Mouse (Mus musculus): ENCODE results near the gene March1. TPM values are rescaled to one million over a fixed set of nuclear protein-coding genes. Genes with fewer than 3 reads are reported as not detected.
"Not testable (repeated sequence)": the region's sequence is repeated elsewhere in the genome, so short reads cannot be mapped to it uniquely, and the experiment has no call there.

The March1 gene
- total RNA-seq, 4 experiments from 2014 or later = 0.81 to 1.5 (median 0.89) TPM

DNA sequence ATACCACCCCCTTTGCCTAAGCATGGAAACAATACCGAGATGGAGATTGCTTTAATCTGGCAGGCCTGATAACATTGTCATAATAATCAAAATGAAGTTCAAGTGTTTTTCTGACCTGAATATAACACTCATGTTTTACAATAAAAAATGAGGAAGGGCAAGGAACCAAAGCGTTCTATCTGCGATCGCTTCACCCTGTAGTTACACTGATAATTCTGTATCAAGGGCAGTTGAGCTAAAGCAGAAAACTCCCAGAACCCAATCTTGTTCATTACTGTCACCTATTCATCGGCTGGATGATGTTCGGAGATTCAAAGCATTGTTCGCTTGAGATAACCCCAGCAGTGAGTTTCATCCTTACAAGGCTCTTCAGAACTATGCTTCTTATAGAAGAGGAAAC is 700.1 kb downstream of the March1 start:
- DNase-seq (ENCODE audit: low spot score) = no peak

DNA sequence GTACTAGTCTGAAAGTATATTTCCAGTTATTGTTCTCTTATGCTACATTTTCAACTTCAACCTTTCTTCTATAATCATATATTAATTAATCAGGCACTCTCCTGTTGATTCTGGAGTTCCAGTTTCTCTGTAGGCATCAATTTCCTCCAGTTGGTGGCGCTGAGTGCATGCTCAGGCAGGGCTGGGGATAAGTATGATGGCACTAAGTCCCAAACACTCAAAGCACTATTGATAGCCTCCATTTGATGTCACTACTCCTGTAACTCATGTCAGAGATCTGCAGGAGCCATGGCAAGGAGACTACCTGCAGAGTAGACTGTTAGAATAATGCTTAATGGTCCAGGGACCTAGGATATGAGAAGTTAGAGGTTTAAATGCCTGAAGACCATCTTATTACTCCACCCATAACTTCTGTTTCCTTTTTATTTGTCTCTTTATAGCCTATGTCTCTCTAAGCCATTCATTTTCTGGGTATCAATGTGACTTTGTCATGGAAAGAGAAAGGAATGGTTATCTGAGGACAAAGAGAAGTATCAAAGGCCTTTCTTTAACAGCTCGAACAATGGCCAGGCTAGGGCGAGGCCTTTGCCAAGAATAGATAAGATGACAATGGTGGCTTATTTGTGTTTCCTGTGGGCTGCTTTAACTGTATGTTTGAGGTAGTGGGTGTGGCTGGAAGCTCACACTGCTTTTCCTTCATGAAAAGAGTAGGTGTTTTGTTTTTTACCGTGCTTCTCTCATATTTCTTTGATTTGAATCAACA is 705.5 kb downstream of the March1 start:
- DNase-seq (ENCODE audit: low spot score) = peak; percentile 8

DNA sequence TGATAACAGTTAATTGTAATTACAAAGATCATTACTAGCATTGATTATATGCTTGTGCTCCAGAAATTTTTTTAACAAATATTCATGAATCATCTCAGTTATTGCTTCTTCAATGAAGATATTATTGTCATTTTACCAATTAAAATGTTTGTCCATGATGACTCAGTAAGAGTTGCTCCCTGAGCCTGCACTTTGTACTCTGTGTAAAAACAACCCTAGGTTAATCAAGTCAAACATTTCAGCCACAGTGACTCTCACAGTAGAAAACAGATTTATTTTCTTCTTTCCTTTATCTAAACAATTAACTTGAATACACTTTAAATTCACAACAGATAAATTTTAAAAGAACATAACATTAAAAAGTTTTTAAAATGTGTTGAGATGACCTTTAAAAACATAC is 708.7 kb downstream of the March1 start:
- no peak for DNase-seq (ENCODE audit: low spot score)

DNA sequence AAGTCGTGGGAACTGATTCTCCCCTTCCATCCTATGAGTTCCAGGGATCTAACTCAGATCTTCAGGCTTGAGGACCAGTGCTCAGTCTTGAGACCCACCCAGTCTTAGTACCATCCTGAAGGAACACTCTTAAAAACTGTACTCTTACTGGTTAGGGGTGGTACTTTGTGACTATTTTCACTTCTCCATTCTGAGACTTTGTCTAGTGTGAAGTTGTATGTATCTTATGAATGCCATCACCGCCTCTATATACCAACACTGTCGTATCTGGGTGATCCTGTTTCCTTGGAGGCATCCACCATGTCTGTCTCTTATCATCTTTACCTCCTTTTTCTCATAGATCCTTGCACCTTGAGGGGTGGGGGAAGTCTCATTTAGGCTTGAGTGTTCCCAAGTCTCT is 714.5 kb downstream of the March1 start:
- DNase-seq (ENCODE audit: low spot score) = no peak

DNA sequence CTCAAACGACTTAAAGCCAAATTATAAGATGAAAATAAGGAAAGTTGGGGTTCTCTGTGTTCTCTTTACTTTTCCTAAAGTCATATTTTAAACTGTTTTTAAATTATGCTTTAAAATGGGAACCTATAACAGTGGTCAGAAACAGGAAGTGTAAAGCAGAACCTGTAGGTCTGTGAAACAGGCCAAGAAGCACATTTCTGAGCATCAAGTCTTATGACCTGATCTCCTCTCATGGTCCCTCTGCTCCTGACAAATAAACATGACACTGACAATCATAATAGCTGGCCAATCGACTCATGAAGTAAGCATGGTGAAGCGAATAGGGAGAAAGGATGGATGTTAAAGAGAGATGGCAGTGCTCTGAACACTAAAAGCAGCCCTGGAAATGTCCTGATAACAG is 716.6 kb downstream of the March1 start:
- DNase-seq (ENCODE audit: low spot score) = no peak

DNA sequence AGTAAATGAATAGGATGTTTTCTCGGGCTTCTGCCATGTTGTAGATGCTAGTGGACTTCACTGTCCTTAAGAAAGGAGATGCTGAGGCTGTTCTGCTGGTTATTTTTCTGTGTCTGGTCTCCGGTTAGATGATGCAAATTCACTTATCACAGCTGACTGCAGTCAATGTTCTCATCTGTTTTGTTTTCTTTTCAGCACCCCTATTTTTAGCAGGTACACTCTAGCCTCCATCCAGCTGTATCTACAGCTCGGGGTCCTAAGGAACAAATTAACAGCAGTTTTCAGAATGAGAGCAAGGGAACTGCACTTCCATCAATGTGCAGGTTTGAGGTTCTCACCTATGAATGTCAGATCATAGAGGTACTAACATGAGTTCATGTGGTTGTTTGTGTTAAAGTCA is 721.9 kb downstream of the March1 start:
- no peak for DNase-seq (ENCODE audit: low spot score)

DNA sequence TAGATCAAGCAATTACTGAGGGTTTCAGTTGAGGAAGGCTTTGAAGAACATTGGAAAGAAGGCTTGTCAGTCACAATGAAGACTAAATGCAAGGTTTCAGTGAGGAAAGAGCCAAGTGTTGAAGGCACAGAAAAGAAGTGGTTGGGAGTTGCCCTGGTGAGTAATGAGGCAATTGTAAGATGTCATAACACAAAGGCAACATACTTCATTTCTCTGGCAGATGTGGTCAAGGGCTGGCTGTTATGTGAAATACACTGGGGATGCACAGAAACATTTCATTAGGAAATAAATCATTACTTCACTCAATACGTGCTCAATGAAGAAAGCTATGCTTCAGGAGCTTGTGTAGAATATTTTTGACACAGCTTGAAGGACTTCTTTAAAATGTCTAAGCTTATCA is 725.2 kb downstream of the March1 start:
- no peak for DNase-seq (ENCODE audit: low spot score)

DNA sequence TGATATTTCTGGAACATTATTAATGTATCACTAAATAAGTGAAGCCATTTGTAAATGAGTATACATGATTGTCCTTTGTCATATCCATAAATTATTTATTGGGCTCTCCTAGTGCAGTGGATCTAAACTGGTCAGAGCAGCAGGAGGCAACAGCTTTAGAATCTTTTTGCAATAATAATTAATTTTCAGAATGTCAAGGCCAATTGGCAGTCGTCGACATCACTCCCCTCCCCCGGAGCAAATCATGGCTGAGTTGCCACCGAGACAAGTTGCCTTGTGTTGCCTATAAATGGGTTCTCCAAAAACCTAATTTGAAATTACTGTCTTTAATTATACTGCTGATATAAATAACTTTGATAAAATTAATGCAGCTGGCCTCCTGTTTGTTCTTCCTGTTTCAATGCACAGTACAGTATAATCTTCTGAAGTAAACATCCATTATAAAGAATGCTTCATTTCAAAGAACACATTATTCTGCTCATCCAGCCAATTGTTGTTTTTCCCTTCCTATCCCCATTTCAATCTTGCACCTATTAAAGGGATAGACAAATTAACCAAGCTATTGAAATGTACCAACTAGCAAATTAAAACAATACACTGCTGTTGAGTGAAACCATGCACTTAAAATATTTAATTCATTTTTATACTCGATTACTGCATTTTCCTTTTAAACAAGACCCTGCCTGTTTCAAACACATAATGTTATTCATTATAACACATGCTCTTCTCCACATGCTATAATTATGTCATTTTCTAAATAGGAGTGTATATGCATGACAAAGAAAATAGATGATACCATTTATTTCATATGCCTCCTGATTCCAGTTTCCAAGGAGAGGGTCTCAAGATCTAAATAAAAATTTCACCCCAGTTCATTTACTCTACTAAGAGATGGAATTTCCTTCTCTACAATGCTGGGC is 745.4 kb downstream of the March1 start:
- DNase-seq (ENCODE audit: low spot score) = no peak

DNA sequence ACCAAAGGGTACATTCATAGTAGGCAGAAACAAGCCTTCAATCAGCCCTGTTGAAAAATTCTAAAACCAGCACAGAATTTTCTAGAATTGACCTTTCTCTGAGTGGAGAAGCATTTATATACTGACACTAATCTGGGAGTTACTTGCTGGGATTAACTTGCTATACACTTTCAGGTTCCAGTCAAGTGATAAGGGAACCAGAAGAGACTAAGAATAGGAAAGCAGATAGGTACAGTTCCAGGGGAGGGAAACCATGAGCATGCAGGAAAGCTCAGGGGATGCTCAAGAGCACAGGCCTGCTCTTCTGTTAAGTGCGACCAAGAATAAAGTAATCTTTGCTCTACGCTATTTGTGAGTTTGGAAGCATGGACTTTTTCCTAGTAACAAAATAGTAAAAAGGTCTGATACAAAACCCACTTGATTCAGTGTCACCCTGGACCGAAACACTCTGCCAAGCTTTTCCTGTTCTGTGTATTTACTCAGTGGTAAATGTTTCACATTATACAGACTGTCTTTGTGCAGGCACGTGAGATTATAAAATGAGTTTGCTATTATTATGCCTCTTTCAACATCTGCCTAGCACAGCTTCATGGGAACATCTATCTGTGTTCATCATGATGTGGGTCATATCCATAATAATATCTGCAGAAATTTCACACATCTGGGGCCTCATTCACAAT is 766.1 kb downstream of the March1 start:
- no peak for DNase-seq (ENCODE audit: low spot score)

DNA sequence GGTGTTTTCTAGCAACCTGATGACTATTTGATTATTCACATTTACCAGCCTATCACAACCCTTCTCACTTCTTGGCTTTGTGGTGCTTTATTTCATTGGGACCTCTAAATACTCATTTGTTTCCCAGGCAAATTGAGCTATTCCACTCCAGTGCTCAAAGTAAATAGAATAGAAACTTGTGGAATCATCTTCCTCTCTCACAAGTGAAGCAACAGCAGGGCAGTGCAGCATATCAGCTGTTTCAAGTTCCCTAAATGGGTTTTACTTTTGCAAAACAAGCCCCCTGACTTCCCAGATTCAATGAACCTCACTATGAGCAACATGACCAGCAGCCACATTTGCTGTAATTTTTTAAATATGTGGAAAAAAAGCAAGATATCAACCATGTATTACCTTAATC is 768.3 kb downstream of the March1 start:
- peak; percentile 7 for DNase-seq (ENCODE audit: low spot score)

DNA sequence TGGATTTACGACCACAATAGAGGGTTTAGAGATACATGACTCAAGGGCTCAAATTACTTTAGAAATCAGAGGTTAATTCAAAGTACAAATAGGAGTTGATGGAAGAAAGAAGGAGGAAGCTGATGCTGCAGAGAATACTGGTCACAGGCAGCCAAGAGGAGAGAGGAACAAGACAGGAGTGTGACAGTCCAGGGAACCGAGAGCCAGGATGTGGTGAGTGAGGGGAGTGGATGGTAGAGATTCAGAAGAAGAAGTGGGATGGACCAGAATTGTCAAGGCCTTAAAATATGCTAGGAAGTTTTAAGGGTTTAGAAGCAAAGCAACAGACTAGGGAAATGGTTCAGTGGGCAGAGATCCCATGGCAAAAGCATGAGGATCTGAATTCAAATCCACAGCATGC is 771.0 kb downstream of the March1 start:
- peak; percentile 26 for DNase-seq (ENCODE audit: low spot score)

DNA sequence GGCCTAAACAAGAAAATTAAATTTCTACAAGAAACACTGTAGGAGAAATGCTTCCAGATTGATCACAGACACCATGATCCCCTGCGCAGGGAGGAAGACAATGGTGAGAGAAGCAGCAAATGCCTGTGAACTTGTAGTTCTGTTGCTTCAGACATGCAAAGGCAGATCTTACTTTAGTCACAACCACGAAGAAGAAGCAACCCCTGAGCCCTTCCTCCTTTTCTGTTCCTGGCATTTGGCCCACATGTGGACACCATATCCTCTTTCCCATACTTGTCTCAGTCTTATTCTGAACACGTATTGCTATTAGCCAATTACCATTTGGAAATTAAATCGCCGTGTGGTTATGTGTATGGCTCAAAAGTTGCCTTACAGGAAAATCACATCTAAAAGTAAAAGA is 773.9 kb downstream of the March1 start:
- peak; percentile 24 for DNase-seq (ENCODE audit: low spot score)

DNA sequence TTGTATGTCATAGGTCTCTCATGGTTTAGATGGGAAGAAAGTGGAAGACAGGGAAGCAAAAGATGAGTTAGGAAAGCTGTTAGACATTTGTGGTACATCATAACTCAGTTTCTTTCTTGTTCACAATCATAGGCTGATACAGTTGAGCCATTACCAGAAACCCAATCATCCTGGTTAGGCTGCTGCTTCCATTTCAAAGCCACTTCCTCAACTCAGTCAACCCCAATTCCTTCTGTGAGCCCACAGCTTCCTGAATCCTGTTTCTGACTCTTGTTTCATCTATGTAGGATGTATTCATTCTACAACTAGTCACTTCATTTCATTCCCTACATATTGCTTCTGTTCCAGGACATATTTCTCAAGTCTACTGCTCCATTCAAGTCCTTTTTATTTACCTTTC is 775.2 kb downstream of the March1 start:
- DNase-seq (ENCODE audit: low spot score) = peak; percentile 26

DNA sequence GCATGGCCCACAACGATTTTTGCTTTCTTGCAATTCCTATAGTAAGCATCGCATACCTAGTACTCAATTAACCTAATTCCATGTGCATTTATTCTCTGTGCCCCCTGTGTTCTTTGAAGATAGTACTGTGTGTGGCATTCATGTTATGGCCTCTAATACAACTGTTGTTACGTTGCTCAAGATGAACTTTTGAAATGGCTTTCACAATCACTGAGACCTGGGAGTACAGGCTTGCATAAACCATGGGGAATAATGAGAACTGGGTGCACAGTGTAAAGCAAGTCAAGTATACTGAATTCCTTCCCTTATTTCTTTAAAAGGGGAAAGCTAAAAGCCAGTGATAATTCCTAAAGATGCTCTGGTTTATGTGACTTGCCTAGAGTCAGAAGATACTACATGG is 776.4 kb downstream of the March1 start:
- DNase-seq (ENCODE audit: low spot score) = no peak

DNA sequence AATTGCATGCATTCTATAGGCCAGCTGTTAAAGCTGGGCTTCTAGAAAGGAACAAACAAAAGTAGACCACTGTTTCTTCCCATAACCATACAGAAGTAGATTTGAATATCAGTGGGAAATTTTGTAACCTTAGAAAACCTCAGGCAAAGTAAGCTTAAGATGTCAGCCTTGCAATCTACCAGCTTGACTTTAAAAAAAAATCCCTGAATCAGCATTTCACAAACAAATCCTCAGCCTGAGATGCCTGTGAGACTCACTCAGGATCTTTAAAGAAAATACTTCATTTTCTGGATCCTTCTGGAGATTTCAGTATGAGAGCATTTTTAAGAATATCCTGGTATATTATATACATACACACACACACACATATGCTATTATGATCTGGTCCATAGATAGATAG is 780.1 kb downstream of the March1 start:
- no peak for DNase-seq (ENCODE audit: low spot score)

DNA sequence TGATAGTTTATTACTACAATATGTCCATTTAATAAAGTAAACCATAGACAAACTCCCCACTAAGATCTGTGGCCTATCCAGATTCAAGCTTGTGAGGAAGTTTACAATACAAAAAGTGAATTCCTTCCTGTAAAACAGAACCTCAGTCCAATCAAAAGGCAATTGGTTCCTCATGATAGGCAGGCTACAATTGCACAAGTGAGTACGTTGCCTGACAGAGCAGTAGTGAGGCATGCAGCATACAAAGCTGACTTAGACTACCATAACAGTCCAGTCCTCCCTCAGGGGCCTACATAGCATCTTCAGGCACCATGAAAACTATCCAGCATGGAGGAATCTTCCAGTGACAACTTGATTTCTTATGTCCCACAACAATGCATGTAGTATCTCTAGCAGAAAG is 782.4 kb downstream of the March1 start:
- no peak for DNase-seq (ENCODE audit: low spot score)

DNA sequence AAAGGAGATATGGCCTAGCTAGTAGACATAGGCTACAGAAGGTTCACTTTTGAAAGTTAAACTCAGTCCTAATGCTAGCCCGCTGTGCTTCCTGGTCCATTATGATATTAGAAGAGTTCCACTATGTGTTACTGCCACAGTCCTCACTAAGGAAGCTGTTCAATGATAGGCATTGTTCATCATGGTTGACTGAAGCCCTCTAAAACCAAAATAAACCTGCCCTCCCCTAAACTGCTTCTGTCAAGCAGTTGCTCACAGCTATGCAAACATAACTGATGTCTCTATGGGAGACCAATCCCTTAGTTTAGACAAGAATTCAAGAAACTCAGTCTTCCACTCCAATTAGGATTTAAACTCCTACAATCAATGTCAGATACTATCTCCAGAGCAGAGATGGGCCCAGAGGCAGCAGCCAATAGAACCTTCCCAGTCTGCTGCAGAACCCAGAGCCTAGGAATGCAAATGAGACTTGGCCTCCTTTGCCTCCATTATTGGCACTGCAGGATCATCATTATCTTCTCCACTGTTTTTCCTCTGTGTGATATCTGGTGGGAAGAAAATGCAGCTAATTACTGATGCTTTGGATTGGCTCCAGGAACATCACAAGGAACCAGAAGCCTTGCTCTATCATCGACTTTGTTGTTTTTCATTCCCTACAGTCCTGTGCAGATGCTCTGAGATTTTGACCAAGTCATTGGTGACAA is 787.2 kb downstream of the March1 start:
- no peak for DNase-seq (ENCODE audit: low spot score)

DNA sequence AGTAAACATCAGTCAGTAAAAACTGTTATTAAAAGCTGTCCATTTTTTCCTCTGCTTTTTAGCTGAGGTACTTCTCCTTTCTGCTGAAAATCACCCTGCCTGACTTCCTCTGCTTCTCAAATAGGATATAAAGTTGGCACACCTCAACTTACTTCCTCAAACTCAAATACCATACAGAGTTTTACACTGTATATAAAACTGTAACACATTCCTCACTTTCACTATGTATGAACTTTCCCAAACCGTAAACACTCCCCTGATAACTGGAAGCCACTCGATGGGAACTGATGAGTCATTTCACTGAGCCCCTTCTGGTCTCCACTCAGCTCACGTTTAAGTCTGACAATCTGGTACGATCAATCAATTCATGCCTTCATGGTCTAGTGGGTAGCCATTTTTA is 788.1 kb downstream of the March1 start:
- not testable (repeated sequence) for DNase-seq (ENCODE audit: low spot score)

DNA sequence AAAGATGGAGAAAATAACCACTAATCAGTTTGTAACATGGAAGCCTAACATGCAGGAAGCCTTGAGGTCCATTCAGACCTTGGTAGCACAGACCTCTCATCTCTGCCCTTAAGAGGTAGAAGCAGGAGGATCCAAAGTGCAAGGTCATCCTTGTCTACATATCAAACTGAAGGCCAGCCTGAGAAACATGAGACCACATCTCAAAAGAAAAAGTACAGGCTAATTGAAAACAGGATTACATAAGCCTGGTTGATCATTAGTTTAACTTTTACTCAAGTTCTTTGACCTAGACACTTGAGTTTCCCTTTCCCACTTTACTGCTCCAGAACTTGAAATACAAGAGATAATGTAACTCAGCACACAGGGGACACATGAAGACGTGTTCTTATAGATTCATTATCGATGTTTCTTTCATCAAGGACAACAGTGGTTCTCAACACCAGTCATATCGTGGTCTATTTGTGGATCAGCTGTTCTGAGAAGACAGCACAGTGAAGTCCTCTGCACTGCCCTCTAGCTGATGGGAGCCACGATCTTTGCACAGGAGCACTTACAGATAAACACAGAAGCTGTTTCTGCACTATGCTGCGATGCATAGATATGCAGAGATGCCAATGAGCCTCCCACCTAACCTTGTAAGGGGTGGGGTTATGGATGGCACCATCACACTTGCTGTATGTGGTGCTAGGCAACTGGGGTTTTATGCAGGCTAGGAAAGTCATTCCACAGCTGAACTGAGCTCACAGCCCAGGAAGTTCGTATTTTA is 789.1 kb downstream of the March1 start:
- DNase-seq (ENCODE audit: low spot score) = no peak

DNA sequence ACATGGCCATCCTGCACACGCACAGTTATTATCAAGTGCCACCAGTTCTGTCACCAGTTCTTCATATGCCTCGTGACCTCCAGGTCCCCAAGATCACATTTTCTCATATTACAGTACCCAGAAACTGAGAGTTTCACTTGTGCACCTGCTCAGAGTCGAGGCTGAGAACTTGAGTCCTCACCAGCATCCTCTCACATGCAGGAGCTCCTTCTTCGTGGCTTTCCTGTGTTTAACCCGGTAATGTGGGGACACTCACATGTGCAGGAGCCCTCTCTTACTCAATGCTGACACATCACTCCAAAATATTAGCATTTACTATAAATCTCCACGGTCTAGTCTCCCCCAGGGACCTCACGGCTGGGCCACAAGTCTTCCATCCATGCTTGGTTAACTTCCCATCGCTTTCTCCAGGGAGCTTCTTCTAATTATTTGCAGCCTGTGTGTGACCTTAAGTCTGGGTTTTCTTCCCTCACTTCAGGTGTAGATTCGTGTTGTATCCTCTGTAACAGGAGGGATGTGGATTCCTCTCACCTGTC is 792.4 kb downstream of the March1 start:
- DNase-seq (ENCODE audit: low spot score) = no peak

DNA sequence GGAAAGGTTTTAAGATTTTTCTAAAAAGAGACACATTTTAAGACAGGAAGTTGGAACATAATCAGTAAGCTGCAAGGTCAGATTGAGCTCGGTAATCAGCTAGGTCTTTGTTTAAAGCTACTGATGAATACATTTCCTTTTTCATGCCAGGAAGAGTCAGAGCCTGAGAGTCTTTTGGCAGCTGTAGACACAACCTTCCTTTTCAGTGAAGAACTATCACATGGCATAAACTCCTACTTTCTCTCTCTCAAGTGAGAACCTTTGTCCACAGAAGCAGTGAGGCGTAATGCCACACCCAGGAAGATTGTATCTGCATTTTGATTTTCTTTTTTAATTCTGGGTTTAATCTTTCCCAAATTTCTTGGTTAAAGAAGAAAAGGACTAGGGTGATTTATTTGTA is 795.4 kb downstream of the March1 start:
- no peak for DNase-seq (ENCODE audit: low spot score)
